Mouse (Mus musculus): ENCODE measurements around the gene Plpp6. TPM values are rescaled to one million over a fixed set of nuclear protein-coding genes. Genes with fewer than 3 reads are reported as not detected.

Gene Plpp6
- total RNA-seq, 2 experiments from 2014 or later: 42.5 to 50.6 TPM

Other genes starting within 250 kb of the Plpp6 start
- 100 to 1,000 TPM; 129 to 141 TPM for gene Slc1a1, start 128.9 kb upstream of the Plpp6 start, total RNA-seq (2021)
- gene 4430402I18Rik, start 3.8 kb downstream of the Plpp6 start, total RNA-seq (2021): 1 to 10 TPM; 6.1 to 9.4 TPM
- gene Cdc37l1, start 26.4 kb downstream of the Plpp6 start, total RNA-seq (2021): 100 to 1,000 TPM in 1 of 2 experiments, 10 to 100 TPM in 1; 93.5 to 100 TPM
- 10 to 100 TPM; 57.5 to 57.6 TPM for gene Ak3, start 84.0 kb downstream of the Plpp6 start, total RNA-seq (2021)
- gene Rcl1, start 137.4 kb downstream of the Plpp6 start, total RNA-seq (2021): 10 to 100 TPM; 15.1 to 15.2 TPM

Measured in layer of hippocampus, postnatal 14 days (tissue).